23 mouse cellular contexts compared by ENCODE assay signal in genomic region chr7:144550811-144551210, GRCm38 (mm10). TPM values are rescaled to one million over a fixed set of nuclear protein-coding genes. Genes with fewer than 3 reads are reported as not detected.
DNase-seq lines count a peak whose midpoint lies in the region; ATAC-seq and TF ChIP-seq lines count a peak whose summit lies in the region.
"Had no signal": no experiment of that assay in that cellular context is flagged by ENCODE, and none has a peak within 500 bp of the region (broad histone marks: within the 10 kb centered on the region; RNA-seq: fewer than 3 reads in every experiment).

No protein-coding gene starts in this region.

- H3K9ac ChIP-seq in heart, embryonic 14.5 days (ENCODE audit: low read length), result peak overlapping the region; percentile 98
- no peak overlapping the region for H3K9ac ChIP-seq in heart, embryonic 11.5 days (ENCODE audit: low read depth, low read length)
- H3K9ac ChIP-seq: hindbrain, embryonic 12.5 days; kidney, embryonic 15.5 days; stomach, embryonic 15.5 days had no signal

- ATAC-seq in heart, embryonic 14.5 days (ENCODE audit: insufficient number of reproducible peaks, insufficient read depth, low FRiP score, low read depth), result no peak
- no peak for ATAC-seq in heart, embryonic 11.5 days (replicated peaks; ENCODE audit: insufficient number of reproducible peaks, low FRiP score, low TSS enrichment)
- ATAC-seq: forebrain, embryonic 16.5 days had no signal

- no peak for TF ChIP-seq POLR2A in testis, adult 2 months (IDR thresholded peaks at IDR 0.05; ENCODE audit: control insufficient read depth, low read depth, low read length)

- H3K4me1 ChIP-seq in heart, embryonic 14.5 days (ENCODE audit: control insufficient read depth in 2 of 2, insufficient read depth in 2 of 2, low read length in 2 of 2), result peaks cover 9 to 24% of the 10 kb centered on the region in 2 experiments
- peaks cover 21% of the 10 kb centered on the region for H3K4me1 ChIP-seq in heart, embryonic 11.5 days (ENCODE audit: control insufficient read depth, insufficient read depth, low read length)
- peaks cover 11% of the 10 kb centered on the region for H3K4me1 ChIP-seq in testis, adult 2 months (ENCODE audit: control insufficient read depth, insufficient read depth, low read length)

- no peaks in the 10 kb centered on the region for H3K27me3 ChIP-seq in heart, embryonic 14.5 days (ENCODE audit: control insufficient read depth, insufficient read depth, low read length)
- no peaks in the 10 kb centered on the region for H3K27me3 ChIP-seq in heart, embryonic 11.5 days (ENCODE audit: control insufficient read depth, insufficient read depth, low read length)
- no peaks in the 10 kb centered on the region for H3K27me3 ChIP-seq in testis, adult 2 months (ENCODE audit: control insufficient read depth, insufficient read depth, low read length)
- H3K27me3 ChIP-seq: embryonic facial prominence, embryonic 13.5 days; kidney, embryonic 15.5 days; stomach, embryonic 15.5 days had no signal

- H3K36me3 ChIP-seq in heart, embryonic 14.5 days (ENCODE audit: control insufficient read depth, insufficient read depth, low read length), result peaks cover 50% of the 10 kb centered on the region
- peaks cover 18% of the 10 kb centered on the region for H3K36me3 ChIP-seq in heart, embryonic 11.5 days (ENCODE audit: control insufficient read depth, insufficient read depth, low read length)
- H3K36me3 ChIP-seq in testis, adult 2 months (ENCODE audit: control insufficient read depth, insufficient read depth, low read length), result peaks cover 2% of the 10 kb centered on the region; the same call in 1 of the 2 replicates

- DNase-seq in cerebellum, adult 9-10 months, result peak; percentile 55
- DNase-seq in cerebellum, postnatal 36 days, result no peak
- DNase-seq in testis, postnatal 10 days (ENCODE audit: low spot score), result no peak
- DNase-seq in right cerebral cortex, postnatal 14 days, result no peak
- DNase-seq: adrenal gland, postnatal 10 days; gastrocnemius, postnatal 36 days; heart, adult 2 months; heart, postnatal 10 days; kidney, adult 11 months; kidney, postnatal 4 days; lung, adult 2 months; lung, postnatal 36 days; thymus, adult 2 months; thymus, postnatal 4 days had no signal

- no peak for TF ChIP-seq CTCF in testis, adult 2 months (IDR thresholded peaks at IDR 0.05; ENCODE audit: control insufficient read depth, insufficient read depth, insufficient replicate concordance, low read depth, low read length)

- no peak overlapping the region for H3K4me2 ChIP-seq in heart, embryonic 14.5 days (ENCODE audit: low read length)
- H3K4me2 ChIP-seq in heart, embryonic 11.5 days, result no peak overlapping the region
- H3K4me2 ChIP-seq: embryonic facial prominence, embryonic 13.5 days; hindbrain, embryonic 12.5 days; kidney, embryonic 15.5 days; limb, embryonic 12.5 days; stomach, embryonic 15.5 days had no signal

- WGBS in heart, embryonic 14.5 days, result 53% methylated on average over 1 of the region's 1 CpGs
- 48% methylated on average over 1 of the region's 1 CpGs for WGBS in heart, embryonic 11.5 days (ENCODE audit: insufficient replicate concordance)

- no peak overlapping the region for H3K27ac ChIP-seq in heart, embryonic 14.5 days (replicated peaks in 1 of 2; ENCODE audit: control insufficient read depth in 1 of 2, insufficient read depth in 1 of 2, low read depth in 2 of 2, low read length in 2 of 2)
- H3K27ac ChIP-seq in heart, embryonic 11.5 days (ENCODE audit: low read depth, low read length), result no peak overlapping the region
- no peak overlapping the region for H3K27ac ChIP-seq in testis, adult 2 months (ENCODE audit: control insufficient read depth, insufficient read depth, low read depth, low read length)
- H3K27ac ChIP-seq: embryonic facial prominence, embryonic 13.5 days; heart, adult 2 months; hindbrain, embryonic 12.5 days; kidney, embryonic 15.5 days; limb, embryonic 12.5 days; stomach, embryonic 15.5 days had no signal

- H3K4me3 ChIP-seq in heart, embryonic 14.5 days (ENCODE audit: control insufficient read depth in 1 of 2, insufficient read depth in 1 of 2, low read depth in 1 of 2, low read length in 2 of 2), result no peak overlapping the region
- H3K4me3 ChIP-seq in heart, embryonic 11.5 days (ENCODE audit: low read depth, low read length), result no peak overlapping the region
- H3K4me3 ChIP-seq in testis, adult 2 months (ENCODE audit: control insufficient read depth, low read depth, low read length), result peak overlapping the region; percentile 11; the same call in 1 of the 2 replicates
- H3K4me3 ChIP-seq: embryonic facial prominence, embryonic 13.5 days; heart, adult 2 months; hindbrain, embryonic 12.5 days; kidney, embryonic 15.5 days; limb, embryonic 12.5 days; stomach, embryonic 15.5 days had no signal

- no peaks in the 10 kb centered on the region for H3K9me3 ChIP-seq in heart, embryonic 14.5 days (ENCODE audit: control insufficient read depth, low read length)
- no peaks in the 10 kb centered on the region for H3K9me3 ChIP-seq in heart, embryonic 11.5 days (replicated peaks; ENCODE audit: control insufficient read depth, low read length)
- H3K9me3 ChIP-seq: embryonic facial prominence, embryonic 13.5 days; hindbrain, embryonic 12.5 days; kidney, embryonic 15.5 days; limb, embryonic 12.5 days; stomach, embryonic 15.5 days had no signal

RNA-seq across cellular contexts. Expression of gene Ppfia1, which starts 2.7 kb away (rescaled TPM):
- polyA plus RNA-seq in heart, embryonic 14.5 days (2014; fragmentation: Nextera tagmentation; extraction: Ambion mirVana), result 25.0 and 28.8 TPM in 2 replicates
- polyA plus RNA-seq in heart, embryonic 11.5 days (2014; fragmentation: Nextera tagmentation; extraction: Ambion mirVana), result 25.7 and 28.9 TPM in 2 replicates
- polyA plus RNA-seq in testis, adult 2 months (2012; rRNA removed), result 17.1 and 19.1 TPM in 2 replicates

RNA-seq across cellular contexts. Expression of gene Fadd, which starts 31.5 kb away (rescaled TPM):
- 12.7 and 13.3 TPM in 2 replicates for polyA plus RNA-seq in heart, embryonic 14.5 days (2014; fragmentation: Nextera tagmentation; extraction: Ambion mirVana)
- 12.0 and 12.3 TPM in 2 replicates for polyA plus RNA-seq in heart, embryonic 11.5 days (2014; fragmentation: Nextera tagmentation; extraction: Ambion mirVana)
- 3.4 and 3.5 TPM in 2 replicates for polyA plus RNA-seq in testis, adult 2 months (2012; rRNA removed)
